7 mouse cellular contexts compared by ENCODE assay signal in the genomic region with DNA sequence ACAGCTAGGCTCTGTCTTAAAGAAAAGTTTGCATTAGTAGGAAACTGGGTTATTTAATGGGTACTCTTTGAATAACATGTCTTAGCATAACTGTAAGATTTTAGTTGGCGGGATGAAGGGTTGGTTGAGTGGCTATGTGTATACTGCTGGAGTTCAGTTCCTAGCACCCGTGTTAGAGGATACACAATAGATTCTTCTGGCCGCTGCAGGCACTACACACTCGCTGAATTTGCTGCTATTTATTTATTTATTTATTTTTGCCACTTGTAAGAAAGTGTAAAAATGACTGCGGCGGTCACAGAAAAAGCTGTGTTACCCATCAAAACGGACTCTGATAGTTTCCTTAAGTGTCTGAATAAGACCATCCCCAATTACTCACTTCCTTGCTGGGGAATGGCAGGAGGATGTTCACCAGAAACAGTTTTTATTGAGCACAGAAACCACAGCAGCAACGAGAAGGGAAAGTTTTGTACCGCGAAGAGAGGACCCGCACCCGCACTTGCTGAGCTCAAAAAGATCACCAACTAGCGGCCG. TPM values are rescaled to one million over a fixed set of nuclear protein-coding genes. Genes with fewer than 3 reads are reported as not detected.
A peak's percentile ranks its signal among the peaks of the same experiment; 100 is the strongest.
DNase-seq lines count a peak whose midpoint lies in the region; ATAC-seq and TF ChIP-seq lines count a peak whose summit lies in the region.

No protein-coding gene starts in this region.

- peaks cover 3% of the 10 kb centered on the region for H3K4me1 ChIP-seq in testis, adult 2 months (ENCODE audit: control insufficient read depth, insufficient read depth, low read length)
- 0 out of 2 replicates have a peak, but pooled peaks cover 7% of the 10 kb centered on the region for H3K4me1 ChIP-seq in intestine, postnatal 0 days (replicated peaks; ENCODE audit: control insufficient read depth, insufficient read depth, low read length)
- H3K4me1 ChIP-seq in midbrain, postnatal 0 days (ENCODE audit: insufficient read depth, low read length) = peaks cover 5% of the 10 kb centered on the region; the same call in 1 of the 2 replicates

- under 1% methylated on average over 14 of the region's 14 CpGs for WGBS in intestine, postnatal 0 days
- WGBS in midbrain, postnatal 0 days = 3% methylated on average over 14 of the region's 14 CpGs

- H3K4me3 ChIP-seq in testis, adult 2 months (ENCODE audit: control insufficient read depth, low read depth, low read length) = peak overlapping the region; percentile 98
- H3K4me3 ChIP-seq in intestine, postnatal 0 days (ENCODE audit: low read depth, low read length) = peak overlapping the region; percentile 67
- peak overlapping the region; percentile 76 for H3K4me3 ChIP-seq in midbrain, postnatal 0 days (ENCODE audit: low read depth, low read length)

- H3K36me3 ChIP-seq in testis, adult 2 months (ENCODE audit: control insufficient read depth, insufficient read depth, low read length) = no peaks in the 10 kb centered on the region
- H3K36me3 ChIP-seq in intestine, postnatal 0 days (ENCODE audit: control insufficient read depth, insufficient read depth) = no peaks in the 10 kb centered on the region
- H3K36me3 ChIP-seq in midbrain, postnatal 0 days (ENCODE audit: insufficient read depth, low read length) = 0 out of 2 replicates have a peak, but pooled peaks cover 4% of the 10 kb centered on the region

- DNase-seq in testis, postnatal 10 days (ENCODE audit: low spot score) = no peak
- DNase-seq in midbrain, postnatal 0 days (ENCODE audit: low spot score) = peak; percentile 4
- no peak for DNase-seq in right cerebral cortex, postnatal 36 days (ENCODE audit: low spot score in 2 of 2)
- DNase-seq in gastrocnemius, postnatal 36 days = no peak

- TF ChIP-seq CTCF in testis, adult 2 months (IDR thresholded peaks at IDR 0.05; ENCODE audit: control insufficient read depth, insufficient read depth, insufficient replicate concordance, low read depth, low read length) = no peak
- TF ChIP-seq CTCF in intestine, postnatal 0 days (IDR thresholded peaks at IDR 0.05; ENCODE audit: low read depth) = no peak
- TF ChIP-seq CTCF in midbrain, postnatal 0 days (IDR thresholded peaks at IDR 0.05) = peak; percentile 24; the same call in 1 of the 2 replicates

- peak overlapping the region; percentile 96 for H3K27ac ChIP-seq in testis, adult 2 months (ENCODE audit: control insufficient read depth, insufficient read depth, low read depth, low read length)
- peak overlapping the region; percentile 89 for H3K27ac ChIP-seq in intestine, postnatal 0 days (ENCODE audit: low read depth, low read length)
- peak overlapping the region; percentile 52; the same call in 1 of the 2 replicates for H3K27ac ChIP-seq in midbrain, postnatal 0 days (ENCODE audit: low read depth, low read length)

- intact Hi-C loops in gastrocnemius, postnatal 36 days (cut with DNase I) = no loop called here

- no peaks in the 10 kb centered on the region for H3K27me3 ChIP-seq in testis, adult 2 months (ENCODE audit: control insufficient read depth, insufficient read depth, low read length)
- H3K27me3 ChIP-seq in intestine, postnatal 0 days (replicated peaks; ENCODE audit: control insufficient read depth, insufficient read depth, low read length) = no peaks in the 10 kb centered on the region
- H3K27me3 ChIP-seq in midbrain, postnatal 0 days (ENCODE audit: insufficient read depth, low read length) = no peaks in the 10 kb centered on the region

- peak overlapping the region; percentile 49 for H3K9ac ChIP-seq in intestine, postnatal 0 days (ENCODE audit: low read depth, low read length)
- peak overlapping the region; percentile 15; the same call in 1 of the 2 replicates for H3K9ac ChIP-seq in midbrain, postnatal 0 days (replicated peaks; ENCODE audit: low read length, poor library complexity, severe bottlenecking)

- H3K9me3 ChIP-seq in intestine, postnatal 0 days (ENCODE audit: control insufficient read depth) = no peaks in the 10 kb centered on the region
- H3K9me3 ChIP-seq in midbrain, postnatal 0 days (ENCODE audit: low read length) = no peaks in the 10 kb centered on the region

- H3K4me2 ChIP-seq in intestine, postnatal 0 days (replicated peaks; ENCODE audit: low read depth) = peak overlapping the region; percentile 70
- H3K4me2 ChIP-seq in midbrain, postnatal 0 days (ENCODE audit: low read depth, low read length, poor library complexity, severe bottlenecking) = peak overlapping the region; percentile 59

- ATAC-seq in erythroblast, adult 5-6 weeks (replicated peaks; ENCODE audit: low FRiP score, poor library complexity, severe bottlenecking) = peak; percentile 6; the same call in 1 of the 2 replicates
- no peak for ATAC-seq in intestine, postnatal 0 days
- ATAC-seq in midbrain, postnatal 0 days (ENCODE audit: low FRiP score) = no peak

- TF ChIP-seq POLR2A in testis, adult 2 months (IDR thresholded peaks at IDR 0.05; ENCODE audit: control insufficient read depth, low read depth, low read length) = no peak

RNA-seq across cellular contexts. Expression of a gene that starts 0.7 kb away (rescaled TPM):
- polyA plus RNA-seq in testis, adult 2 months (2012; rRNA removed) = 37.1 and 37.4 TPM in 2 replicates
- total RNA-seq in erythroblast, adult 5-6 weeks (2015; ENCODE audit: low replicate concordance) = 7.1 and 13.6 TPM in 2 replicates
- 19.1 and 20.4 TPM in 2 replicates for total RNA-seq in erythroblast, adult 5-6 weeks (2017; ENCODE audit: low replicate concordance)
- polyA plus RNA-seq in intestine, postnatal 0 days (2015; fragmentation: Nextera tagmentation; extraction: Ambion mirVana) = 69.1 and 72.4 TPM in 2 replicates
- 57.2 and 71.1 TPM in 2 replicates for total RNA-seq in midbrain, postnatal 0 days (2014; rRNA removed)
- polyA plus RNA-seq in midbrain, postnatal 0 days (2015; fragmentation: Nextera tagmentation; extraction: Ambion mirVana) = 59.9 and 60.9 TPM in 2 replicates
- 10 to 100 TPM in 1 of 2 experiments, 1 to 10 TPM in 1; 9.8 to 10.3 TPM for total RNA-seq in gastrocnemius, postnatal 36 days (2021)

RNA-seq across cellular contexts. Expression of a gene that starts 4.7 kb away (rescaled TPM):
- polyA plus RNA-seq in testis, adult 2 months (2012; rRNA removed) = 2.9 and 3.1 TPM in 2 replicates
- 1.3 and 2.3 TPM in 2 replicates for total RNA-seq in erythroblast, adult 5-6 weeks (2015; ENCODE audit: low replicate concordance)
- total RNA-seq in erythroblast, adult 5-6 weeks (2017; ENCODE audit: low replicate concordance) = 0.56 and 2.4 TPM in 2 replicates
- 17.6 and 18.3 TPM in 2 replicates for polyA plus RNA-seq in intestine, postnatal 0 days (2015; fragmentation: Nextera tagmentation; extraction: Ambion mirVana)
- 17.4 and 18.7 TPM in 2 replicates for total RNA-seq in midbrain, postnatal 0 days (2014; rRNA removed)
- polyA plus RNA-seq in midbrain, postnatal 0 days (2015; fragmentation: Nextera tagmentation; extraction: Ambion mirVana) = 36.9 and 40.0 TPM in 2 replicates
- 1 to 10 TPM; 4.6 to 5.1 TPM for total RNA-seq in gastrocnemius, postnatal 36 days (2021)

RNA-seq across cellular contexts. Expression of a gene that starts 27.8 kb away (rescaled TPM):
- 7.4 TPM in 2 replicates for polyA plus RNA-seq in testis, adult 2 months (2012; rRNA removed)
- 2.7 and 20.2 TPM in 2 replicates for total RNA-seq in erythroblast, adult 5-6 weeks (2015; ENCODE audit: low replicate concordance)
- 5.9 and 6.6 TPM in 2 replicates for total RNA-seq in erythroblast, adult 5-6 weeks (2017; ENCODE audit: low replicate concordance)
- 6.7 and 8.1 TPM in 2 replicates for polyA plus RNA-seq in intestine, postnatal 0 days (2015; fragmentation: Nextera tagmentation; extraction: Ambion mirVana)
- total RNA-seq in midbrain, postnatal 0 days (2014; rRNA removed) = 24.3 and 34.6 TPM in 2 replicates
- 22.0 and 28.1 TPM in 2 replicates for polyA plus RNA-seq in midbrain, postnatal 0 days (2015; fragmentation: Nextera tagmentation; extraction: Ambion mirVana)
- 1 to 10 TPM; 6.6 to 9.6 TPM for total RNA-seq in gastrocnemius, postnatal 36 days (2021)

RNA-seq across cellular contexts. Expression of a gene that starts 28.1 kb away (rescaled TPM):
- polyA plus RNA-seq in testis, adult 2 months (2012; rRNA removed) = 5.1 and 6.2 TPM in 2 replicates
- not detected in 2 replicates for total RNA-seq in erythroblast, adult 5-6 weeks (2015; ENCODE audit: low replicate concordance)
- 0.14 TPM in 1 of 2 replicates, not detected in the other for total RNA-seq in erythroblast, adult 5-6 weeks (2017; ENCODE audit: low replicate concordance)
- polyA plus RNA-seq in intestine, postnatal 0 days (2015; fragmentation: Nextera tagmentation; extraction: Ambion mirVana) = 0.30 and 0.47 TPM in 2 replicates
- 31.0 and 38.6 TPM in 2 replicates for total RNA-seq in midbrain, postnatal 0 days (2014; rRNA removed)
- 21.4 and 22.9 TPM in 2 replicates for polyA plus RNA-seq in midbrain, postnatal 0 days (2015; fragmentation: Nextera tagmentation; extraction: Ambion mirVana)
- under 1 TPM; 0.15 to 0.52 TPM for total RNA-seq in gastrocnemius, postnatal 36 days (2021)

RNA-seq across cellular contexts. Expression of a gene that starts 38.5 kb away (rescaled TPM):
- polyA plus RNA-seq in testis, adult 2 months (2012; rRNA removed) = 2.3 and 2.7 TPM in 2 replicates
- total RNA-seq in erythroblast, adult 5-6 weeks (2015; ENCODE audit: low replicate concordance) = 6.1 and 15.4 TPM in 2 replicates
- total RNA-seq in erythroblast, adult 5-6 weeks (2017; ENCODE audit: low replicate concordance) = not detected in 2 replicates
- 48.0 and 51.8 TPM in 2 replicates for polyA plus RNA-seq in intestine, postnatal 0 days (2015; fragmentation: Nextera tagmentation; extraction: Ambion mirVana)
- total RNA-seq in midbrain, postnatal 0 days (2014; rRNA removed) = 19.1 and 25.0 TPM in 2 replicates
- 72.2 and 74.1 TPM in 2 replicates for polyA plus RNA-seq in midbrain, postnatal 0 days (2015; fragmentation: Nextera tagmentation; extraction: Ambion mirVana)
- total RNA-seq in gastrocnemius, postnatal 36 days (2021) = 10 to 100 TPM; 59.0 to 72.3 TPM
